Mouse (Mus musculus): ENCODE data around the gene Actn4.

GRCm38 (mm10) chr7:28897661-28898060 is 64.5 kb downstream of the Actn4 start:
- TF ChIP-seq CTCF (IDR thresholded peaks at IDR 0.05; ENCODE audit: low read depth): no peak
- TF ChIP-seq EP300 (IDR thresholded peaks at IDR 0.05; ENCODE audit: low read depth): no peak

Measured in heart, postnatal 0 days (tissue).